ENCODE assay signal across 10 mouse cellular contexts in the genomic region with DNA sequence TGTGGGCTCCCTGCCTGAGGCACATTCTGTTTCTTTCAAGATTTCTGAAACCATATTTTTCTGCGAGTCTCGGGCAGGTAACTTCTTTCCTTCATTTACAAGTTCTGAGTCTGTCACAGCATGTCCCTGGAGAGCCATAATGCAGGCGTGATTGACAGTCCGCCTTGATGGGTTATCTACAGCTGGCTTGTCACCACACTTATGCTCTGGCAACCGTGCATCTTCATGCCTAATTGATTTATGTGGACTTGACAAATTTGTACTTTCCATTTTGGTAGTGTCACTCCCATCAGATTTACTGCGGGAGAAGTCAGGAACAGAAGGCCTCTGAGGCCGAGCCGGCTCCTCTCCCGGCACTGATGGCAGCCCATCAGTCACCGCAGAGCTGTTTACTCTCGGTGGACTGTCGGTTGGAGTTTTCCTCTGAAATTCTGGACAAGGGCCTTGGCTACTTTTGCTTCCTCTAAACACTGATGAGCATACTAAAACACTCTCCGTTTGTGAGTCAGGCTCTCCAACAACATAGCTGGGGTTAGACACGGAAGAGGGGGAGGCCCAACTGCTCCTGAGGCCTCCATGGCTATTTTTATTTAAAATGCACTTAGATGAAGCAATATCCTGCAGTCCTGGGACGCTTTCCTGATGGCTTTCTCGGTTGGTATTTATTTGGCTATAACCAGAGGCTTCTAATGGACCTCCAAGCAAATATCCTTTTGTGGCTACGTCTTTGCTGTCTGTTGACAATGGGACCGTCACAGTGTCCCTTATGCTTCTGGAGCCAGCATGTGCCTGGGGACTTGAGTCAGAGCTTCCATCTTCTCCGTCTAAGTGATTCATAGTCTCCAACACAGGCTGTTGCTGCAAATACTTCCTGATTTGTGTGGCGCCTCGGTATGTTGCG. TPM values are rescaled to one million over a fixed set of nuclear protein-coding genes. Genes with fewer than 3 reads are reported as not detected.
DNase-seq lines count a peak whose midpoint lies in the region.
"Had no signal": no experiment of that assay in that cellular context is flagged by ENCODE, and none has a peak within 500 bp of the region (broad histone marks: within the 10 kb centered on the region; RNA-seq: fewer than 3 reads in every experiment).

No protein-coding gene starts in this region.

- peak; percentile 34 for DNase-seq in embryo, embryonic 10 days (ENCODE audit: low spot score)
- no peak for DNase-seq in embryo, embryonic 9.5 days (ENCODE audit: extremely low spot score)
- peak; percentile 8 for DNase-seq in adipocyte (ENCODE audit: low spot score)
- DNase-seq in kidney, adult 9 months: peak; percentile 39
- no peak for DNase-seq in left cerebral cortex, adult 9 months (ENCODE audit: low spot score in 2 of 2)
- DNase-seq in spleen, postnatal 4 days (ENCODE audit: low spot score in 2 of 2): no peak
- no peak for DNase-seq in midbrain, embryonic 10.5 days (ENCODE audit: low spot score)

- no peaks in the 10 kb centered on the region for H3K79me2 ChIP-seq in macrophage (ENCODE audit: inconsistent target)

- no peaks in the 10 kb centered on the region for H3K4me1 ChIP-seq in midbrain, embryonic 10.5 days
- H3K4me1 ChIP-seq: hindbrain, embryonic 12.5 days; midbrain, embryonic 12.5 days had no signal

- H3K27ac ChIP-seq in macrophage: peak overlapping the region; percentile 21
- no peak overlapping the region for H3K27ac ChIP-seq in midbrain, embryonic 10.5 days (replicated peaks)
- H3K27ac ChIP-seq: hindbrain, embryonic 12.5 days; midbrain, embryonic 12.5 days had no signal

- H3K36me3 ChIP-seq in macrophage (ENCODE audit: inconsistent target): peaks cover 13% of the 10 kb centered on the region; the same call in 1 of the 2 replicates
- peaks cover 16% of the 10 kb centered on the region for H3K36me3 ChIP-seq in midbrain, embryonic 10.5 days

- 70% methylated on average over 21 of the region's 22 CpGs for WGBS in macrophage (ENCODE audit: missing documents)
- 92% methylated on average over 22 of the region's 22 CpGs for WGBS in midbrain, embryonic 10.5 days

- no peaks in the 10 kb centered on the region for H3K9me3 ChIP-seq in midbrain, embryonic 10.5 days (replicated peaks)
- H3K9me3 ChIP-seq: hindbrain, embryonic 12.5 days; midbrain, embryonic 12.5 days had no signal

- H3K27me3 ChIP-seq in midbrain, embryonic 10.5 days (ENCODE audit: low read depth, poor library complexity, severe bottlenecking): no peaks in the 10 kb centered on the region
- H3K27me3 ChIP-seq: hindbrain, embryonic 12.5 days; midbrain, embryonic 12.5 days had no signal

- H3K4me3 ChIP-seq in macrophage (ENCODE audit: inconsistent target): no peak overlapping the region
- no peak overlapping the region for H3K4me3 ChIP-seq in midbrain, embryonic 10.5 days
- H3K4me3 ChIP-seq: hindbrain, embryonic 12.5 days; midbrain, embryonic 12.5 days had no signal

RNA-seq across cellular contexts. Expression of a gene that starts 41.2 kb away (rescaled TPM):
- 100 to 1,000 TPM in 5 of 26 experiments, 10 to 100 TPM in 21; 25.0 to 196 (median 61.1) TPM for total RNA-seq in macrophage (2018; cell fraction: chromatin; rRNA removed)
- total RNA-seq in macrophage (2018; cell fraction: cytosol; rRNA removed): 10 to 100 TPM; 12.1 to 34.3 (median 16.9) TPM
- 100 to 1,000 TPM in 1 of 26 experiments, 10 to 100 TPM in 25; 18.9 to 136 (median 38.1) TPM for total RNA-seq in macrophage (2018; cell fraction: nucleus; rRNA removed)
- 10.0 to 23.3 TPM (median 12.1 TPM) in 3 replicates for polyA plus RNA-seq in macrophage (2018)
- 5.2 and 5.5 TPM in 2 replicates for polyA plus RNA-seq in midbrain, embryonic 10.5 days (2016; fragmentation: Nextera tagmentation; extraction: Ambion mirVana)

Comparison
In these comparisons a context has a peak if more than half of its experiments do, and no peak if none do; other contexts are left out.
1. DNase-seq: peak in embryo, embryonic 10 days (single experiment), adipocyte (single experiment) and kidney, adult 9 months (single experiment); none in embryo, embryonic 9.5 days (single experiment), left cerebral cortex, adult 9 months (0 of 2), spleen, postnatal 4 days (0 of 2) and midbrain, embryonic 10.5 days (single experiment).